Mouse (Mus musculus) bone marrow macrophage, adult 2 months (primary cell): ENCODE data around the gene Usf2.

Experiments used
- CTCF ChIP-seq: IDR thresholded peaks from 2 replicates; pipeline ENCODE4 v1.5.1; 2012; ENCODE audit warnings: low read depth, mild to moderate bottlenecking, low read length, moderate library complexity
- POLR2A ChIP-seq: IDR thresholded peaks from 2 replicates; pipeline ENCODE4 v1.6.1; 2012; ENCODE audit warnings: mild to moderate bottlenecking, low read depth, low read length, borderline replicate concordance

- TF ChIP-seq CTCF (no peak), POLR2A (no peak)
Observed at GRCm38 (mm10) chr7:30917219-30917618, 39.4 kb downstream of the Usf2 start.
